Mouse (Mus musculus) liver, embryonic 14 days (tissue): ENCODE results near the gene Srgap2. TPM values are rescaled to one million over a fixed set of nuclear protein-coding genes. Genes with fewer than 3 reads are reported as not detected.

Source experiments
- polyA plus RNA-seq: library from polyadenylated mRNA; depleted of rRNA; stranded (reverse); fragments of >200 nt; gene quantifications from 2 replicates; pipeline ENCODE4 v1.2.3, GENCODE M21; 2012; rRNA removed

Gene Srgap2
- polyA plus RNA-seq = 4.2 and 5.4 TPM in 2 replicates

GRCm38 (mm10) chr1:131527281-131528080 is at the start of gene Srgap2, which contains the start of gene Fam72a:
Gene Srgap2 (minus strand): TSS chr1:131527352.
Gene Fam72a (plus strand): TSS chr1:131527903.

GRCm38 (mm10) chr1:131279456-131279776 is 247.7 kb downstream of the Srgap2 start, which contains the start of gene Ikbke:
Gene Ikbke (minus strand): TSS chr1:131279606.

GRCm38 (mm10) chr1:131245089-131245856 is 281.9 kb downstream of the Srgap2 start, which contains the start of gene Rassf5:
Gene Rassf5 (minus strand): TSS chr1:131245258.

Other genes starting within 250 kb of the Srgap2 start
- gene Ikbke, start 247.7 kb downstream of the Srgap2 start, polyA plus RNA-seq = 6.1 and 7.8 TPM in 2 replicates
- gene Fam72a, start 551 bp upstream of the Srgap2 start, polyA plus RNA-seq = 1.6 TPM in 2 replicates
- not detected in 2 replicates for gene Avpr1b, start 71.9 kb upstream of the Srgap2 start, polyA plus RNA-seq
- gene Ctse, start 111.0 kb upstream of the Srgap2 start, polyA plus RNA-seq = 7.1 and 8.2 TPM in 2 replicates
- gene Rab7b, start 161.3 kb upstream of the Srgap2 start, polyA plus RNA-seq = 0.55 and 0.57 TPM in 2 replicates
- gene Slc26a9, start 216.7 kb upstream of the Srgap2 start, polyA plus RNA-seq = not detected in 2 replicates